ENCODE assay signal across 8 mouse cellular contexts in genomic region chr4:33309764-33310757, GRCm38 (mm10). TPM values are rescaled to one million over a fixed set of nuclear protein-coding genes. Genes with fewer than 3 reads are reported as not detected.
A peak's percentile ranks its signal among the peaks of the same experiment; 100 is the strongest.
DNase-seq lines count a peak whose midpoint lies in the region; ATAC-seq lines count a peak whose summit lies in the region.

TSS of gene Rngtt (plus strand) at chr4:33310311.

- H3K27me3 ChIP-seq in hindbrain, embryonic 15.5 days: no peaks in the 10 kb centered on the region

- WGBS in hindbrain, embryonic 15.5 days: 3% methylated on average over 60 of the region's 60 CpGs

- H3K9ac ChIP-seq in hindbrain, embryonic 15.5 days: peak within 1 kb of the TSS; percentile 66

- peak; percentile 96 for DNase-seq in T-cell, adult 2 months (ENCODE audit: low spot score)
- DNase-seq in cerebellum, postnatal 36 days: peak; percentile 93 to 94
- DNase-seq in frontal cortex, postnatal 36 days (ENCODE audit: low spot score in 2 of 2): peak; percentile 92 to 95
- peak; percentile 91 for DNase-seq in left cerebral cortex, adult 11 months (ENCODE audit: low spot score)
- DNase-seq in lung, postnatal 4 days: peak; percentile 97 to 98
- peak; percentile 92 for DNase-seq in retina, postnatal 7 days (ENCODE audit: low read depth, low spot score)
- peak; percentile 80 for DNase-seq in urinary bladder, adult 2 months (ENCODE audit: low spot score)

- H3K4me3 ChIP-seq in hindbrain, embryonic 15.5 days: peak within 1 kb of the TSS; percentile 58

- peak within 1 kb of the TSS; percentile 73 for H3K4me2 ChIP-seq in hindbrain, embryonic 15.5 days

- H3K9me3 ChIP-seq in hindbrain, embryonic 15.5 days: no peaks in the 10 kb centered on the region

- ATAC-seq in hindbrain, embryonic 15.5 days (ENCODE audit: low FRiP score, low read depth): peak; percentile 96

- peak within 1 kb of the TSS; percentile 79 for H3K27ac ChIP-seq in hindbrain, embryonic 15.5 days (replicated peaks)

- peaks cover 18% of the 10 kb centered on the region for H3K4me1 ChIP-seq in hindbrain, embryonic 15.5 days (replicated peaks)

- no peaks in the 10 kb centered on the region for H3K36me3 ChIP-seq in hindbrain, embryonic 15.5 days

RNA-seq across cellular contexts. Expression of gene Rngtt, which starts in this region (rescaled TPM):
- 19.0 and 19.3 TPM in 2 replicates for polyA plus RNA-seq in hindbrain, embryonic 15.5 days (2015; fragmentation: Nextera tagmentation; extraction: Ambion mirVana)
- 4.8 and 6.1 TPM in 2 replicates for polyA plus RNA-seq in urinary bladder, adult 2 months (2012; rRNA removed)

Comparison
In these comparisons a context has a peak if more than half of its experiments do, and no peak if none do; other contexts are left out.
1. Peak in every context shown above with its lines: DNase-seq, ATAC-seq, H3K4me3 ChIP-seq and H3K27ac ChIP-seq.